Mouse (Mus musculus): Measurements from ENCODE around the gene Gm49396. TPM values are rescaled to one million over a fixed set of nuclear protein-coding genes. Genes with fewer than 3 reads are reported as not detected.

Gene Gm49396
- polyA plus RNA-seq, 1 experiment from 2014 or later, result 17.0 TPM

Small RNA genes within 50 kb of the gene (microRNA-seq; reads per million reads assigned to microRNA genes)
- gene Gm38670 (1.3 reads per million), gene Mir3569 (0.44 reads per million)

Other genes starting within 250 kb of the Gm49396 start
- gene Syne4, start 248.5 kb upstream of the Gm49396 start, polyA plus RNA-seq (2015; fragmentation: Nextera tagmentation; extraction: Ambion mirVana), result 88.2 and 97.7 TPM in 2 replicates
- gene E130208F15Rik, start 241.6 kb upstream of the Gm49396 start, polyA plus RNA-seq (2015; fragmentation: Nextera tagmentation; extraction: Ambion mirVana), result 2.6 TPM in 1 of 2 replicates, not detected in the other
- gene Sdhaf1, start 239.4 kb upstream of the Gm49396 start, polyA plus RNA-seq (2015; fragmentation: Nextera tagmentation; extraction: Ambion mirVana), result 17.3 and 18.7 TPM in 2 replicates
- 6.5 and 7.2 TPM in 2 replicates for gene Lrfn3, start 200.6 kb upstream of the Gm49396 start, polyA plus RNA-seq (2015; fragmentation: Nextera tagmentation; extraction: Ambion mirVana)
- gene Tyrobp, start 149.6 kb upstream of the Gm49396 start, polyA plus RNA-seq (2015; fragmentation: Nextera tagmentation; extraction: Ambion mirVana), result 33.8 and 37.9 TPM in 2 replicates
- 0.64 and 1.5 TPM in 2 replicates for gene Hcst, start 143.5 kb upstream of the Gm49396 start, polyA plus RNA-seq (2015; fragmentation: Nextera tagmentation; extraction: Ambion mirVana)
- 1.3 and 2.0 TPM in 2 replicates for gene Nfkbid, start 141.6 kb upstream of the Gm49396 start, polyA plus RNA-seq (2015; fragmentation: Nextera tagmentation; extraction: Ambion mirVana)
- 24.1 and 28.6 TPM in 2 replicates for gene Aplp1, start 117.8 kb upstream of the Gm49396 start, polyA plus RNA-seq (2015; fragmentation: Nextera tagmentation; extraction: Ambion mirVana)
- 0.54 and 0.77 TPM in 2 replicates for gene Kirrel2, start 105.7 kb upstream of the Gm49396 start, polyA plus RNA-seq (2015; fragmentation: Nextera tagmentation; extraction: Ambion mirVana)
- gene Nphs1, start 105.0 kb upstream of the Gm49396 start, polyA plus RNA-seq (2015; fragmentation: Nextera tagmentation; extraction: Ambion mirVana), result 3.6 and 4.8 TPM in 2 replicates
- gene Prodh2, start 69.7 kb upstream of the Gm49396 start, polyA plus RNA-seq (2015; fragmentation: Nextera tagmentation; extraction: Ambion mirVana), result 12.8 and 14.4 TPM in 2 replicates
- 11.7 and 16.0 TPM in 2 replicates for gene Arhgap33, start 28.3 kb upstream of the Gm49396 start, polyA plus RNA-seq (2015; fragmentation: Nextera tagmentation; extraction: Ambion mirVana)
- gene Hspb6, start 11.2 kb upstream of the Gm49396 start, polyA plus RNA-seq (2015; fragmentation: Nextera tagmentation; extraction: Ambion mirVana), result 12.8 and 20.1 TPM in 2 replicates
- gene Proser3, start 11.0 kb upstream of the Gm49396 start, polyA plus RNA-seq (2015; fragmentation: Nextera tagmentation; extraction: Ambion mirVana), result 14.1 and 18.6 TPM in 2 replicates
- gene Lin37, start 3.5 kb upstream of the Gm49396 start, polyA plus RNA-seq (2015; fragmentation: Nextera tagmentation; extraction: Ambion mirVana), result 37.6 and 40.5 TPM in 2 replicates
- 94.8 and 102 TPM in 2 replicates for gene U2af1l4, start within 50 bp of the Gm49396 start, polyA plus RNA-seq (2015; fragmentation: Nextera tagmentation; extraction: Ambion mirVana)
- gene Psenen, start 283 bp downstream of the Gm49396 start, polyA plus RNA-seq (2015; fragmentation: Nextera tagmentation; extraction: Ambion mirVana), result 152 TPM in 2 replicates
- 3.8 and 6.0 TPM in 2 replicates for gene Igflr1, start 2.1 kb downstream of the Gm49396 start, polyA plus RNA-seq (2015; fragmentation: Nextera tagmentation; extraction: Ambion mirVana)
- gene Kmt2b, start 25.4 kb downstream of the Gm49396 start, polyA plus RNA-seq (2015; fragmentation: Nextera tagmentation; extraction: Ambion mirVana), result 6.7 and 10.9 TPM in 2 replicates
- gene Zbtb32, start 35.6 kb downstream of the Gm49396 start, polyA plus RNA-seq (2015; fragmentation: Nextera tagmentation; extraction: Ambion mirVana), result 0.36 and 0.63 TPM in 2 replicates
- 3.6 and 5.3 TPM in 2 replicates for gene Upk1a, start 49.5 kb downstream of the Gm49396 start, polyA plus RNA-seq (2015; fragmentation: Nextera tagmentation; extraction: Ambion mirVana)
- 1,049 and 1,131 TPM in 2 replicates for gene Cox6b1, start 62.8 kb downstream of the Gm49396 start, polyA plus RNA-seq (2015; fragmentation: Nextera tagmentation; extraction: Ambion mirVana)
- not detected in 2 replicates for gene Etv2, start 72.5 kb downstream of the Gm49396 start, polyA plus RNA-seq (2015; fragmentation: Nextera tagmentation; extraction: Ambion mirVana)
- 118 and 119 TPM in 2 replicates for gene Rbm42, start 87.0 kb downstream of the Gm49396 start, polyA plus RNA-seq (2015; fragmentation: Nextera tagmentation; extraction: Ambion mirVana)
- 58.0 and 61.1 TPM in 2 replicates for gene Haus5, start 101.7 kb downstream of the Gm49396 start, polyA plus RNA-seq (2015; fragmentation: Nextera tagmentation; extraction: Ambion mirVana)
- not detected in 2 replicates for gene Pmis2, start 108.3 kb downstream of the Gm49396 start, polyA plus RNA-seq (2015; fragmentation: Nextera tagmentation; extraction: Ambion mirVana)
- gene 2200002J24Rik, start 135.6 kb downstream of the Gm49396 start, polyA plus RNA-seq (2015; fragmentation: Nextera tagmentation; extraction: Ambion mirVana), result 0.58 TPM in 1 of 2 replicates, not detected in the other
- 1.3 and 1.5 TPM in 2 replicates for gene Atp4a, start 148.9 kb downstream of the Gm49396 start, polyA plus RNA-seq (2015; fragmentation: Nextera tagmentation; extraction: Ambion mirVana)
- gene Tmem147, start 166.2 kb downstream of the Gm49396 start, polyA plus RNA-seq (2015; fragmentation: Nextera tagmentation; extraction: Ambion mirVana), result 180 and 192 TPM in 2 replicates
- 0.35 and 0.68 TPM in 2 replicates for gene Gapdhs, start 180.3 kb downstream of the Gm49396 start, polyA plus RNA-seq (2015; fragmentation: Nextera tagmentation; extraction: Ambion mirVana)
- gene Sbsn, start 188.1 kb downstream of the Gm49396 start, polyA plus RNA-seq (2015; fragmentation: Nextera tagmentation; extraction: Ambion mirVana), result 2.2 and 2.6 TPM in 2 replicates
- gene Dmkn, start 200.4 kb downstream of the Gm49396 start, polyA plus RNA-seq (2015; fragmentation: Nextera tagmentation; extraction: Ambion mirVana), result 1.3 and 7.7 TPM in 2 replicates
- gene Krtdap, start 224.6 kb downstream of the Gm49396 start, polyA plus RNA-seq (2015; fragmentation: Nextera tagmentation; extraction: Ambion mirVana), result 5.8 and 26.9 TPM in 2 replicates